Mouse (Mus musculus): ENCODE measurements around the gene Zfp398.
"Not testable (repeated sequence)": the region's sequence is repeated elsewhere in the genome, so short reads cannot be mapped to it uniquely, and the experiment has no call there.

Gene Zfp398

DNA sequence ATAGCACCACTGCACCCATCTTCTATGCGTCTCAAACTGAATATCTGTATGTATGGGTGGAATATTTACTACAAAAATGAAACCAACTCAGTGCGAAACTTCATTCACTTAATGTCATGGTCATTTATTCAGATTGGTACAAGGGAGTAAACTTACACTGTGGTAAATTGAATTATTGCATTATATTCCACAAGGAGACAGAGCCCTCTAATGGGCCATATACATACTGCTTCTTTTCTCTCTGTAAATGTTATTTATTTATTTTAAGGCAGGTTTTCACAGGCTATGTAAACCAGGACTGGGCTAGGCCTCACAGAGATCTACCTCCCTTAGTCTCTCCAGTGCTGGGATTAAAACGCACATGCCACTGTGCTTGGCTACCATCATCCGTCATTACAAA, 8.0 kb upstream of the Zfp398 start:
- DNase-seq = no peak

GRCm38 (mm10) chr6:47828950-47829349, 6.5 kb upstream of the Zfp398 start:
- no peak for DNase-seq

- DNase-seq = peak; percentile 93
Measured at GRCm38 (mm10) chr6:47830104-47831078, 5.1 kb upstream of the Zfp398 start, which contains the start of gene Zfp786. Gene Zfp786 (minus strand): TSS chr6:47830867.

- no peak for DNase-seq
Measured at GRCm38 (mm10) chr6:47832220-47832619, 3.2 kb upstream of the Zfp398 start.

GRCm38 (mm10) chr6:47835984-47836521, 592 bp downstream of the Zfp398 start:
- peak; percentile 62 for DNase-seq

DNA sequence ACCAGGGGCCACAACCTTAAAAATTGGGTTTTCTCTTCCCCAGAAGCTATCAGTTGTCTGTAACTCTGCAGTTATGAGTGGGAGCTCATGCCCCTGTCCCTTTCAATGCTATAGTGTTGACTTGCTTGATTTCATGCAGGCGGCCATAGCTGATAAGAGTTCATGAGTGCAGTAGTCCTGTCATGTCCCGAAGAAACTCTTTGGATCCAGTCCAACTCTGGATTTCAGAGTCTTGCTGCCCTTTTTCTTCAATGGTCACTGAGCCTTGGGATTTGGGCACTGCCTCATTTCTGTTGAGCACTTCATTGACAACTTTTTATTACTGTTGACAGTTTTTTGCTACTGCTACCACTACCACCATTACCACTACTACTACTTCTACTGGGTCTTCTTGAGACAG, 2.2 kb downstream of the Zfp398 start:
- DNase-seq = no peak

DNA sequence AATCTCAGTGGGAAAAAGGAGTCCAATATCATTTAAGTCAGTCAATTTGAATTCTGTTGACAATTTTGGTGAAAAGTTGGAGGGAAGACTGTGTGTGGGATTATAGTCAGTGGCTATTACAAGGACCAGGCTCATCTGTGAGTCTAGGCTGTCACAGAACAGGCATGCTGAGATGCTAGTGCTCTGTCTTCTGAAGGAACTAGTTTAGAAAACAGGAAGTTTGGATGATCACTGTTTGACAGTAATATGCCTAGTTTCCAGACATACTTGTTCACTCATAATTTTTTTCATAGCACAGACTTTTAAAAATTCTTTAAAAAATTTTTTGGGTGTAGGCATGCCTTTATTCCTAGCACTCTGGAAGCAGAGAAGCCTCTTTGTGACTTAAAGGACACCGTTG, 5.6 kb downstream of the Zfp398 start:
- no peak for DNase-seq

GRCm38 (mm10) chr6:47841831-47842230, 6.4 kb downstream of the Zfp398 start:
- DNase-seq = no peak

GRCm38 (mm10) chr6:47842337-47842736, 6.9 kb downstream of the Zfp398 start:
- no peak for DNase-seq

DNA sequence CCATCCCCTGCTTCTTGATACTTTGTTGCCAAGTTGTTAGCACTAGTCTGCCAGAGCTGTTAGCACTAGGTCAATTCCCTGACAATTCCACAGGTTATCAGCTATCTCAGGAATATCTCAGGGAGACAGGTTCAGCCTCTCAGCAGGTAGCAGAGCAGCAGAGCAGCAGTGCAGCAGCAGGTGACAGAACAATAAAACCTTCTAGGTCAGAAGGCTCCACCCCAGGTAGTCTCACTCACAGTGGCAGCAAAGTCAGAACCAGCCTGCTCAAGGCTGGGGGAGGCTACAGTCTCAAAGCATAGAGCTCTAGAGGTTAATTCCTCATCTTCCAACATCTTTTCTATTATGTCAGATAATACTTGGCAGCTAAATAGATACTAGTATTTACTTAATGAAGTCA, 10.3 kb downstream of the Zfp398 start:
- no peak for DNase-seq

DNA sequence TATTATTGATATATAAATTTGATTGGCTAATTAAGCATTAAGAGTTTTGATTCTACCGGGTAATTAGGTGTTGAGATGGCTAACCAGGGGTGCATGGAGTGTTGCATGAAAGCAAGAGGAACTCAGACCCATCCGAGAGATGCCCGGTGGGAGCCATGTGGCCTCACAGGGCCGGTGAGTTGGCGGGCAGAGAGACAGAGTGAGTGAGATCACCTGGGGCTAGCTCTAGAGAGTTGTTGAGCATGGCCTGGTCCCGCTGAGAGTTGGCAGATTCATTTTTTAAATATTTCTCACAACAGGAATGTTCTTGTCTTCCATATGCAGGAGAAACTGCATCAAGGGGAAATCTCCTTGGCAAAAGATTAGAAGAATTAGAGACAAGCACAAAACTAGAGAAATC, 21.8 kb downstream of the Zfp398 start:
- no peak for DNase-seq

DNA sequence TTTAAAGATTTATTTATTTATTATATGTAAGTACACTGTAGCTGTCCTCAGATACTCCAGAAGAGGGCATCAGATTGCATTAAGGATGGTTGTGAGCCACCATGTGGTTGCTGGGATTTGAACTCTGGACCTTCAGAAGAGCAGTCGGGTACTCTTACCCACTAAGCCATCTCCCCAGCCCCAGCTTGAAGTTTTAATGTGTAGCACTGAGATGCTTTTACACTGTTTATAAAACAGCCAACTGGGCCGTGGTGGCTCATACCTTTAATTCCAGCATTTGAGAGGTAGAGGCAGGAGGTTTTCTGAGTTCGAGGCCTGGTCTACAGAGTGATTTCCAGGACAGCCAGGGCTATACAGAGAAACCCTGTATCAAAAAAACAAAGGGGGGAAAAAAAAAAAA, 22.3 kb downstream of the Zfp398 start:
- not testable (repeated sequence) for DNase-seq

DNA sequence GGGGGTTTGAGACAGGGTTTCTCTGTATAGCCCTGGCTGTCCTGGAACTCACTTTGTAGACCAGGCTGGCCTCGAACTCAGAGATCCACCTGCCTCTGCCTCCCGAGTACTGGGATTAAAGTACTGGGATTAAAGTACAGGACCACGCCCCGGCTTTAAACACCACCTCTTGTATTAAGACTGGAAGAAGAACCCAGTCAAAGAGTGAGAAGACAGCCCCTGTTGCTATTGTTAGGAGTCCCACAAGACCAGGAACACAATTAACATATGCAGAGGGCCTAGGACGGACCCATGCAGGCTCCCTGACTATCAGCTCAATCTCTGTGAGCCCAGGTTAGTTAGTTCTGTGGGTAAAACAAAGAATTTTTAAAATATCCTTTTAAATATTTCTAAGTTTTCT, 36.8 kb downstream of the Zfp398 start:
- DNase-seq = no peak

GRCm38 (mm10) chr6:47877058-47877457, 41.6 kb downstream of the Zfp398 start, which contains the start of gene Zfp282:
Gene Zfp282 (plus strand): TSS chr6:47877204.
- DNase-seq = no peak

DNA sequence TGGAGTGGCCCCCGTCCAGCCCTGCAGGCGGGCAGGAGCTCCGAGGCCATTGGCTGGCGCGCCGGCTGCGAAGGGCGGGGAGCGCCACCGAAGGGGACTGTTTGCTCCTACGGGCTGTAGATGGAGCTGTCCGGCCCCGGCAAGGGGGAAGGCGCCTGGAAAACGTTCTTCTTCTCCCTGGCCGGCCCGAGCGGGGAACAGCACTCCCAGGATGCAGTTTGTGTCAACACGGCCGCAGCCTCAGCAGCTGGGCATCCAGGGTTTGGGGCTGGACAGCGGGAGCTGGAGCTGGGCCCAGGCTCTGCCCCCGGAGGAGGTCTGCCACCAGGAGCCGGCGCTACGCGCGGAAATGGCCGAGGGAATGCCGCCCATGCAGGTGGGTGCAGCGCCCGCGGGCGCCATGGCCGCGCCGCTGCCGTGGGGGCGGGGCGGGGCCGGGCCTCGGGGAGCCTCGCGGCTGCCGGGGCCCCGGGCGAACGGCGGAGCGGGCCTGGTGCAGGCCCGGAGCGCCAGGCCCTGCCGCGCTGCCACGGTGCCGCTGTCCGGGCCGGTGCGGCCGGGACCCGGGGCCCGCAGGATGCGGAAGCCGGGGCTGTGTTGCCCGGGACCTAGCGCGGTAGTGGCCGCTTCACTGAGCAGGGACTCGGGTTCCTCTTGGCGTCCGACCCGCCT, 42.1 kb downstream of the Zfp398 start:
- DNase-seq = peak; percentile 89

GRCm38 (mm10) chr6:47878133-47878514, 42.7 kb downstream of the Zfp398 start:
- no peak for DNase-seq

DNA sequence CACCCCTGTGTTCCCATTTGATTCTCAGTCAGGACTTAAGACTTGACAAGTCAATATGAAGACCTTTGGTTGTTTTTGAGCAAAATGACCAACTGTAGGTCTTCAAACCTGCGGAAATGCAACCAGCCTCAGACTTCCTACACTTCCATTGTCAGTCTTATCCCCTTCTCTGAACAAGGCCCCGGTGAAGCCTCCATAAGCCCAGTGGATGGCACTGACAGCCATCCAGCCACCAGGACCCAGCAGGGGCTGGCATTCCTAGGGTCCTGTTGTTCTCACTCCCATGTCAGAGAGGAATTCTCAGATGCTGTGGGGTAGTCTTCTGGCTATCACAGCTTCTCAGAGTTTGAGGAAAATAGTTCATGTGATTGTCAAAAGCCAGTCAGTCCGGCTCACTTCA, 43.1 kb downstream of the Zfp398 start:
- no peak for DNase-seq

- no peak for DNase-seq
Measured at GRCm38 (mm10) chr6:47879049-47879716, 43.7 kb downstream of the Zfp398 start.

GRCm38 (mm10) chr6:47880166-47880565, 44.7 kb downstream of the Zfp398 start:
- no peak for DNase-seq

- DNase-seq = no peak
Measured at GRCm38 (mm10) chr6:47888812-47889383, 53.4 kb downstream of the Zfp398 start.

GRCm38 (mm10) chr6:47899416-47899815, 64.0 kb downstream of the Zfp398 start:
- no peak for DNase-seq

DNA sequence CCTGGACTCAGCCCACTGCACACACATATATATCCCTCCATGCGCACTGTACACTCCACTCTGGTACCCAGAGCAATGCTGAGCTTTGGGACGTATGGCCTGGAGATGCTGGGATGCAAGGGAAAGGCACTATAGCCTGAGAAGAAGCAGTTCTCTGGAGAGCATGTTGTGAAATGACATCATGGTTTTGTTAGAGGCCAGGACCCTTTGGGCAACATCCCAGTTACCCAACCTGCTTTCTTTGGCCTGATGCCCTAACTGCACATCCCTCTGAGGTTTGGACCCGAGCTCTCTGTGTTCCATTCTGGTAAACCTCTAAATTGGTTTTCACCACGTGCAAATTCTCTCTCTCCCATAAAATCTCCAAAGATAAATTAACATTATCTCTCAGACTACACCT, 68.1 kb downstream of the Zfp398 start:
- peak; percentile 68 for DNase-seq

- DNase-seq = no peak
Measured at GRCm38 (mm10) chr6:47904361-47904760, 68.9 kb downstream of the Zfp398 start.
